Mouse (Mus musculus): ENCODE data around the gene Plekhm1.
A peak's percentile ranks its signal among the peaks of the same experiment; 100 is the strongest.
"Not testable (repeated sequence)": the region's sequence is repeated elsewhere in the genome, so short reads cannot be mapped to it uniquely, and the experiment has no call there.

The Plekhm1 gene

DNA sequence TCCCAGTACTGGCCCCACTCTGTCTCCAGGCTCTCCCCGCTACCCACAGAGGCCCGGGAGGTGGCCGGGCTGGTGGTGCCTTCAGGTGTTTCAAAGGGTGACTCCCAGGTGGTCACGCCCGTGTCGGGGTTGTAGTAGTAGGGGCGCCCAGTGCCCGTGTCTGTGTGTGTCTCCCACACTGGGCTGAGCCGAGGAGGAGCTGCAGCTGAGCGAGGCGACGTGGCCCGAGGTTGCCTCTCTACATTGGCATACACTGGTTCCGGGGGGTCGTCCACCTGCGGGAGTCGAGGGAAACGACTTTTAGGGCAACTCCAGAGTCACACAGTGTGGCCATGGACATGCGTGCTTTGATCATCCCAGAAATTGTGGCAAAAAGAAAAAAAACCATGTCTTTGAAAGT is 72.4 kb downstream of the Plekhm1 start:
- DNase-seq (ENCODE audit: low spot score in 2 of 2): no peak

DNA sequence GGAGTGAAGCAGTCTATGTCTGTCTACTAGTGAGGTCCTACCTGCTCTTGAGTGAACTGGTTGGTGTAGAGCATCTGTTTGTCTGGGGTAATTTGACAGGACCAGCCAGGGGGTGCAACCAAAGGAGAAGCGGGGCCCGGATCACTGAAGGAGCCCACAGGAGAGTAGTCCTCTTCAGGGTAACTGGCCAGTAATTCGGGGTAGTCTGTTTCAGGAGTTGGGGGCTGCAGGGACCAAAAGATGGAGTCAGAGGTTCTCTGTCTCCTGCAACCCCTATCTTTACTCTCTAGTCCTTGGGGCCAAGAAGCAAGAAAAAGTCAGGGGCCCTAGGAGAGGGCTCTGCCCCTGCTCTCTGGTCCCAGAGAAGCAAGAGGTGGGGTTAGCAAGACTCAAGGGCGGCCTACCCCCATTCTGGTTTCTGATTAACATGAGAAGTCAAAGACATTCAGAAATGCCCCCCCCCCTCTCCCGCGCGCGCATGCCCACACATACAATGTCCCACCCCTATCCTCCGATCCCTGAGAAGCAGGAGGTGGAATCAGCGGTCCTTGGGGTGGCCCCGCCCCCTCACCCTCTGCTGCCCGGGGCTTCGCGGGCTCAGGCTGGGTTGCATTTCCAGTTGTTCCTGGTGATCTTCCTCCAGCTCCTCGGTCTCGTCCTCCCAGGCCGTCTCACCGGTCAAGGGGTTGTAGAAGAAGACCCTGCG is 72.9 kb downstream of the Plekhm1 start:
- DNase-seq (ENCODE audit: low spot score in 2 of 2): no peak

DNA sequence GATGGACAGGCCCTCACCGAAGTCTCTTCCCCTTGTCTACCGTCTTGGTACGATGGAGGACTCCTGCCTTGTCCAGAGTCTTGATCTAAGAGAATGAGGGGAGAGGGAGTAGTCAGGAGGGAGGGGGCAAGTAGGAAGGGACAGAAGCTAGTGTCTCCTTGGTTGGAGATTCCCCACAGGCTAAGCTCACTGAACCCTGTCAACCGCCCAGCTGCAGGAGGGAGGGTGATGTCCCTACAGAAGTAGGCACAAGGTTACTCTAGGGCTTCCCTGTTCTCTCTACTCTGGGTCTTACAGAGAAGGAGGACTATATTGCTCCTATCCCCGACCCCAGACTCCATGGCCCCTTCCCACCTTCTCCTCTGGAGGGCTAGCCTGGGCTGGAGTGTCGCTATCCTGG is 73.8 kb downstream of the Plekhm1 start:
- DNase-seq (ENCODE audit: low spot score in 2 of 2): no peak

DNA sequence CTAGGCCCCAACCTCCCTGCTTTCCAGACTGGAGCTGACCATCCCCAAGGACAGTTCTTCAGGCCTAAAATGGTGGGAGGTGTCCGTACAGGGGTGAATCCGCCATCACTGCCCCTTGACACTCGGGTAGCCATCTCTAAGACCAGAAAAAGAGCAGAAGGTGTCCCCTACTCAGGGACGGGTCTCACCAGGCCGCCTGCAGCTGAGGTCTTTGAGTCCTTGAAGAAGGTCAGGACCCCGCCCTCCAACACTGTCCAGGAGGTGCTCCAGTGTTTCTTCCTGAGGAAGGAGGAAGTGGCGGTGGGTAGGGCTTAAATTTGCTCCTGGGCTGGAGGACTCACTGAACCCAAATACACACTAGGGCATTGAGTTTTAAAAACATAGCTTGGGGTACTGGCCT is 74.4 kb downstream of the Plekhm1 start:
- DNase-seq (ENCODE audit: low spot score in 2 of 2): no peak

DNA sequence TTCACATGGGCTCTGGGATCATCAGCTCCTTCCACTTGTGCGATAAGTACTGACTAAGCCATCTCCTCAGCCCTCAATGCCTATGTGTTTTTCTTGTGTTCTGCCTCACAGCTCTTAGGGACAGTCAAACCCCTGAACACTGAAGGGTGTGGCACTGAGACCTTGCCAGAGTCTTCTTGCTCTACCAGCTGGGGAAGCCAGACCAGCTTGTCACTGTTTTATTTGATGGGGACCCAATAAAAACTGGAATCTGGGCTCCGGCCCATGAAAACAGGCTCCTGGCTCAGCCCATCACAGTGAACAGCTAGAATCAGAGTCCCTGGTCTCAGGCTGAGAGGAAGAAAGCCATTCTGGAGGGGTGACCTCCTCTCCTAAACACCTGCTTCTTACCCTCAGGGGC is 75.3 kb downstream of the Plekhm1 start:
- no peak for DNase-seq (ENCODE audit: low spot score in 2 of 2)

DNA sequence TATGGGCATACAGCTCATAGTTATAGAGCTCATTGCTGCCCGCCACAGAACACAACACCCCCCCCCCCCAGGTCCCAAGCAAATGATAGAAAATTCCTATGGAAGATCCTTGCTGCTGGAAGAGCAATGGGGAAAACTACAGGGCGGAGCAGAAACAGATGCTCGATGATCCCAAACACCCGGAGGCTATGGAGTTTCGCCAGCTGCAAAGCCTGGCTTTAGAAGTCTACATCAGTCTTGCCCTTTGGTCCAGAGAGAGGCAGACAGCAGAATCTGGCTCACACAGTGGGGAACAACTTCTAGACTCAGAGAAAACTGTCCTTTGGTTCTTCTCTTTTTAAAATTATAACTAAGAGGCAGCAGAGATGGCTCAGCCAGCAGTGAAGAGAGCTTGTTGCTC is 76.9 kb downstream of the Plekhm1 start:
- no peak for DNase-seq (ENCODE audit: low spot score in 2 of 2)

DNA sequence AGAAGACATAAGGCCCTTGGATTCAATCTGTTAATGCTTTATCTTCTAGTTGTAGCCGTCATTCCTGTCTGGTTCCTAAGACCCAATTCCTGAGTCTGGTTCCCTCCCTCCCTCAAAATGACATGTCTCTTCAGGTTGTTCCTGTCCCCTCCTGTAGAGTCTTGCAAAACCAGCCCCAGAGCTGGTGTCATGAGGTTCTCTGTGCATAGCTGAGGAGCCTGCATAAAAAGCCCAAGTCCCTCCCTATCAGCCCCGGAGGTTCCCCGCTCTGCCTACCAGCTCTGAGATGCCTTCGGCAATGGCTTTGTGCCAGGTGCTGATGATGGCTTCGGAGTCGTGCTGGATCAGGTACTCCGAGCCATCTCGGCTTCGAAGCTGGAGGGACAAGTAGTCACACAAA is 77.6 kb downstream of the Plekhm1 start:
- DNase-seq (ENCODE audit: low spot score in 2 of 2): no peak

DNA sequence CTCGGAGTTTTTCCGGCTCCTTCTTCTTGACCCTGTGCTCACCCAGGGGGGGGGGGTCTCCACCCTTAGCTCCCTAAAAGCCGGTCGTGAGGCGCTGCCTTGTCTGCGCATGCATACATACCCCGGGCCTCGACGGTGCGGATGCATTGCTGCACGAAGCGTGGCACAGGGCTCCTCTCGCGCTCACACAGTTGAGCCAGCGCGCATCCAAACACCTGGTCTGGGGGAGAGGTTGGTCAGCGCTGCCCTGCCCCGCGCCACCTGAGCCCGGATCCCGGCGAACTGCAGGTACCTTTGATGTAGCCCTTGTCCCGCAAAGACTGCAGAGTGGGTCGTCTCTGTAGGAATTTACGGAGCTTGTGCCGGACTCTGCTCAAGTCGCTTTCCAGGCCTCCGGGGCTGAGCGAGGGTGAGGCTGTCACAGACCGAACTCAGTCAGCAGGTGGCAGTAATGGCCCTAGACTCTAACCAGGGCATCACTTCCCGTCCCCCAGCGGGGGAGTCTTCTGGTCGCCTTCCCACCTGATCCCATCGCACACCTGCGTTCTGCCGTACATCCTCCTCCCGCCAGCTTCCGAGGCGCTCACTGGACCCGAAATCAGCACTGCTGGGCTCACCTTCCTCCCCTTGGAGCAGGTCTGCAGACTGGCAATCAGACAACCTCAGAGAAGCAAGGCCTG is 78.6 kb downstream of the Plekhm1 start:
- peak; percentile 56 to 59 for DNase-seq (ENCODE audit: low spot score in 2 of 2)

DNA sequence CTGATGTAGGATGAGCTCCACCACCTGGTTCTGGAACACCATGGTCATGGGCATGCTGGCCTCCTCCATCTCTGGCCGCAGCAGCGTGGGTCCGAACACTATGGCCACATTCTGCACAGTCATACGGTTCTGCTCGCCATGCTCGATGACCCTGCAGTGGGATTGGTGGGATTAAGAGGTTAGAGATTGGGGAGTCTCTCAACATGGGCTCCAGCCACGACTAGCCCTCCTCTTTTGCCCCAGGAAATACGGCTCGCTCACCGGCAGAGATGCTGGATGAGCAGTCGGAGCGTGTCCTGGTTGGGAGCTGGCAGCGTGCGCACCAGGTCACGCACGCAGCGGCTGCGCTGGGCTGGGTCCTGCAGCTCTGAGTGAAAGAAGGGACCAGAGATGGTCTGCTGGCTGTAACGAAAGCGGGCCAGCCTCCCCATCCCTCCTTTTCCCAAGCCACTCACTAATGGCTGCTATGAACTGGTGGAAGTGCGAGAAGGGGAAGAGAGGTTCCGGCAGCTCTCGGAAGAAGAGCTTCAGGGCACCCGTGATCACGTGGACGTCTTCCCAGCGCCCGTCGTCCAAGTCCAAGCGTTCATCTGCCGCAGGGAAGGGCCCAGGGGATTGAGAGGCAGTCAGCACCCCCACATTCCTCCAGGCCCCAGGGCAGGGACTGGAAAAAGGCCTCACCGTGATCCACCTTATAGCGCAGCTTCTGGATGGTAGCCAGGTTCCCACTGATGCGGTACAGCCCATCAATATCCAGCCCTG is 79.4 kb downstream of the Plekhm1 start:
- DNase-seq (ENCODE audit: low spot score in 2 of 2): no peak

DNA sequence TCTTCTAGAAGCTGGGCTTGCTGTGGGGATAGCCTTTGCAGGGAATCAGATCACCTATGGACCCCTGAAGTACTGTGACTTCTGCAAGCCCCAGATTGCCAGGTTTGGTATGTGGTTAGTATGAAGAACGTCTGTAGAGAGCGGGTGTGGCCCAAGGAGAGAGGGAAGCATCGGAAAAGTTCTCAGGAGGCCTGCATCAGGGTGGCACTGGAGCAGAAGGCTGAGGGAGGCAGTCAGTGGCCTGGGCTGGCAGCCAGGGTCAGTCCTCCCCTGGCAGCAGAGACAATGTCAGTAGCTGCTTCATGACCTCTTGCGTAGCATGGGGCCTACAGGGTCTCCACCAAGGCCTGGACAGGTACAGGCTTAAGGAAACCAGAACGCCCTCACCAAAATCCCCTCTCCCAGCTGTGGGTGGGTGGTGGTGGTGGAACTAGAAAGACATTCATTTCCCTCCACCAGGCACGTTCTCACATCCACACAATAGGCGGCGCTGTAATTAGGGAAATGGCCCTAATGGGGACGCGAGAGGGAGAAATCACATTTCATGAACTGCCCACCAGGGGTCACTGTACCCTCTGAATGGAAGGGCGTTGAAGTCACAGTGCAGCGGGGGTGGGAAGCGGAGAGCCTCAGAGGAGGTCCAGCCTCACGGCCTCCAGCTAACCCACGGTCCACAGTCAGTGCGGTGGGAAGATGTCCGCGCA is 80.1 kb downstream of the Plekhm1 start:
- peak; percentile 82 to 84 for DNase-seq (ENCODE audit: low spot score in 2 of 2)

DNA sequence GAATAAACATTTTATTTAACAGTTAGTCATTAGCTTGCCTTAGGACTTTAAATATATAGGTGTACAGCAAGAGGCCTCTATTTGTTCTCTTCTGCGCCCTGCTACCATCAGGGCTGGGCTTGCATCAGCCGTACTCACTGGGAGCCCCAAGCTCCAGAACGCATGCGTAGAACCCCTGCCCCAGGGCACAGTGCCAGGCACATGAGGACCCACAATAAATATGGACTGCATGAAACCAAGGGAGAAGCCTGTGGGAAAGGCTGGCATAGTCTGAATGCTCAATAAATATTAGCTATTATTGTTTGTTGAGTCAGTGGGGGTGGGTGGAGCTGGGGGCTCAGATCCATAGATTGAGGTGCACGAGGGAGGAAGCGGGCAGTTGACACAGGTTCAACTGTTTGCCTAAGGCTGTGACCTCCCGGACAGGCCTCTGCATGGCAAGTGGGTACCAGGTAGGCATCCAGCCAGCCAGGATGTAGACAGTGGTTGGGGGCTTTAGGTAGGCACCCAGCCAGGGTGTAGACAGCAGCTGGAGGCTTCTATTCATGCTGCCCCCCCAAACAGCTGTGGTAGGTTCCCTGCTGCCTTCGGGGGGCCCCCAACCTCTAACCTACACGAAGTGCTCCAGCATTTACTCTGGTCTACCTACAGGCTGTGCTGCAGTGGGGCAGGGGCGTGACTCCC is 80.8 kb downstream of the Plekhm1 start:
- DNase-seq (ENCODE audit: low spot score in 2 of 2): no peak

DNA sequence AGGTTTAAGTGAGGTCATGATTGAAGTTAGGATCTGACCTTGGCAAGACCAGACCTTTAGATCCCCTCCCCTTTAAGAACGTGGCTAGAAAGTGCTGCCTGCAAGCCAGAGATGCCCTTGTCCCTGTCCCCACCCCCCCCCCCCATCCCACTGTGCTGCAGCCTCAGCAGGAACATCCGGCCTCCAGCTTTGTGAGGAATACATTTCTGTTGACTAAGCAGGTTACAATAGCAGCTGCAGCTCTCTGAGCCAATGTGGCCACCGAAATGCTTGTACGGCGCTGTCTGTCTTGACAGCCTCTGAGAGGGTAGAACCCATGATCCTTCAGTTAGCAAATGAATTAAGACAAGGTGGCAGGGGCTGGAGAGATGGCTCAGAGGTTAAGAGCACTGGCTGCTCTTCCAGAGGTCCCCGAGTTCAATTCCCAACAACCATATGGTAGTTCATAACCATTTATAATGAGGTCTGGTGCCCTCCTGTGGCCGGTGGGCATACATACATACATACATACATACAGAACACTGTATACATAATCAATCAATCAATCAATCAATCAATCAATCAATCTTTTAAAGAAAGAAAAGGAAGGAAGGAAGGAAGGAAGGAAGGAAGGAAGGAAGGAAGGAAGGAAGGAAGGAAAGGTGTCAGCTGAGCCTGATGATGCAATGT is 81.7 kb downstream of the Plekhm1 start:
- DNase-seq (ENCODE audit: low spot score in 2 of 2): no peak

DNA sequence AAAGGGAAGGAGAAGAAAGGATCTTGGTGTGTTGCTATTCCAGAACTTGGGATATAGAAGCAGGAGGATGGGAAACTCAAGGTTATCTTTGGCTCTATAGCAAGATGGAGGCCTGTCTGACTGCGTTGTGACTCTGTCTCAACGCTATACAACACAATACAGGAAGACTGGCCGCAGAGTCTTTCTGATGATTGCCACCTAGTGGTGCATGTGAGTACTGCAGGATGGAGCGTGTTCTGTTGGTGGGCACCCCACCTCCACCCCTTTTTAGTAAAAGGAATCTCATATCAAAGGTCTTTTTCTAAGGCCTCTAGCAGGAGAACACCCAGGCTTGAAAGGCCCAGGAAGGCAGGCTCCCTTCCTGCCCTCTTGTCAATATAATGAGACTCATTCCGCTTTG is 85.5 kb downstream of the Plekhm1 start:
- peak; percentile 79 to 88 for DNase-seq (ENCODE audit: low spot score in 2 of 2)

DNA sequence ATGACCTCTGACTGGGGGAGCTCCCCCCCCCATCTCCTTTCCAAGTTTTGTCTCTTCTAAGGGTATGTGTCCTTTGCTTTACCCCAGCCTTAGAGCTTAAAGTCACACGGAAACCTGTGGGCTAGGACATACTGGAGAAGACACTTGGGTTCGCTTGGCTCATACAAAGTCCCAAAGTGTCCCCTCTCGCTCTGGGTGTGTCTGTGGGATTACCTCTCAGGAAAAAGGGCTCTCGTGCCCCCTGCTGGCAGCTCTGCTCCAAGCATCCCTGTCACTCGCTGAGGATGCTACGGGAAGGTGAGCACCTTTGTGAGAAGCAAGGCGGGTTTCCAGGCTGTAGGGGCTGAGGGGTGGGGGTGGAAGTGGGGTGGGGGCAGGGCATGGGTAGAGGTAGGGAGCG is 87.3 kb downstream of the Plekhm1 start:
- peak; percentile 68 to 82 for DNase-seq (ENCODE audit: low spot score in 2 of 2)

DNA sequence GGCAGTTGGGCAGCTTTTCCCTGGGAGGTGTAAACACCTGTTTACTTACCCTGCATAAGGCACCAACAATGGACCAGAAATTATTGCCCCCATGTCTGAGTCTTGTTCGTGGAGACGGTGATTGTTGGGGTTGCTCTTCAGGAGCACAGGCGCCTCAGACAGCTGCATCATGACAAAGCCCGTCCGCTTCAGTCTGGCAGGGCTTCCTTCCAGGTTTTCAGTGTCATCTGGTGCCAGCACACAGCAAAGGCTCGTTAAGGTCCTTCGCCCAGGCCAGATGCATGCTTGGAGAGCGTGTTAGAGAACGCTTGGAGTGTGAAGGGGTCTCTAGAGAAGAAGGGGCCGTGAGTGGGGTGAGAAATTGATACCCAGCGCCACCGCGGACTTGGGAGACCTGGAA is 87.8 kb downstream of the Plekhm1 start:
- no peak for DNase-seq (ENCODE audit: low spot score in 2 of 2)

DNA sequence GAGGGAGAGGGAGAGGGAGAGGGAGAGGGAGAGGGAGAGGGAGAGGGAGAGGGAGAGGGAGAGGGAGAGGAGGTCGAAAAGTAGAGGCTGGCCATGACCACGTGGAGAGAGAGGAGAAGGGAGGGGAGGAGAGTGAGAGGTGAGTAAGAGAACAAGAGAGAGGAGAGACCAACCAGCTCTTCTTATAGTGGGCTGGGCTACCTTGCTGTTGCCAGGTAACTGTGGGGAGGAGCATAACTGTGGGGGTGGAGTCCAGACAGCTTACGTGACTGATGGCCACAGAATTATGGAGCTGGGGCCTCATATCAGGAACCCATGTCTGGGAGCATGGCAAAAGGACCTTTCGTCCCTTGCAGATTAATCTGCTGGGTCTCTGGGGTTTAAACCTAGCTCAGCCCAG is 89.7 kb downstream of the Plekhm1 start:
- DNase-seq (ENCODE audit: low spot score in 2 of 2): not testable (repeated sequence)

DNA sequence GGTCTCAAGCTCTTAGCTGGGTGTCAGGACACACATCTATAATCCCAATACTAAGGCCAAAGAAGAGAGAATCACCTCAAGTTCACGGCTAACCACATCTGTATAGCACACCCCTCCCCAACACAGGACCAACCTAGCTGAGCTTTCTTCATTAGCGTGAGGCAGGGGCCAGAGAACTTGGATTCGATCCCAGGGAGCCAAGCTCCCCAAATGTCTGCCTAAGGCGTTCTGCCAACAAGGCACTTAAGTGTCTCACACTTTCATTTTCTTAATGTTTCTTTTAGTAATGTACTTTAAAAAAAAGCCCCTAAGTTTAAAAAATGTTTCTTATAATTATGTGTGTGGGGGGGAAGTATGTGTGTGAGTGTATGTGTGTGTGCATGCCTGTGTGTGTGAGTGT is 91.8 kb downstream of the Plekhm1 start:
- no peak for DNase-seq (ENCODE audit: low spot score in 2 of 2)

DNA sequence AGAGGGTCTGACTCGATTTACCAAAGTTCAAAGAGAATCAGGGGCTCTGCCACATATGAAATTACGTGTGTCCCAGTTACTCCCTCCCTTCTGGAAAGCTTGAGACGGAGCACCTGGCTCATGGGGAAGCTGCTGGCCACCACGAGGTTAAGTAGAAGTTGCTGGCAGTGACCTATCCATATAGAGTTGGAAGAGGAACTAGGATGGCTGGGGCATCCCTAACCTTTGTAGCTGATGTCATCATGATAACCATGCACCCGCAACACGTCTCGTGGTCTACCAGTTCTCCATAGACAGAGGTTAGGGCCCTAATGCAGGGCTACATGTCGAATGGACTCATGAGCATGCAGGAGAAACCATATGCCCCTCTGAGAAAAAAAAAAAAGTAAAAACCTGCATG is 92.3 kb downstream of the Plekhm1 start:
- DNase-seq (ENCODE audit: low spot score in 2 of 2): no peak

DNA sequence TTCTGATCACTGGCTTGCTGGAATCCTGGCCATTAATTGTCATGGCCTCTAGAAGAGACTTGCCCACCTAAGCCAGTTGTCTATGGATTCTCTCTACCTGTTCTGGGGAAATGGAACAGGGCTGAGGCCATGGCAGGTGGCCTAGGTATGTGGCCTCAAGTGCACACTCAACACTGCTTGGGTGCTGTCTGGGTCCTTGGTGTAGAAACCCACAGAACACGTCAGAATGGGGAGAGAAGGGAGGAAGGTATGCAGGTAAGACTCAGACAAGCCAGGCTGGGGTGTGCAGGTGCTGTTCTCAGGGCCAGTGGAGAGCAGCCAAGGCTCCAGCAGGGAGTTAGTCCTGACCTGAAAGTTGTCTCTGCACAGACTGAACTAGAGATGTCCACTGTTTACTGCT is 94.4 kb downstream of the Plekhm1 start:
- DNase-seq (ENCODE audit: low spot score in 2 of 2): no peak

DNA sequence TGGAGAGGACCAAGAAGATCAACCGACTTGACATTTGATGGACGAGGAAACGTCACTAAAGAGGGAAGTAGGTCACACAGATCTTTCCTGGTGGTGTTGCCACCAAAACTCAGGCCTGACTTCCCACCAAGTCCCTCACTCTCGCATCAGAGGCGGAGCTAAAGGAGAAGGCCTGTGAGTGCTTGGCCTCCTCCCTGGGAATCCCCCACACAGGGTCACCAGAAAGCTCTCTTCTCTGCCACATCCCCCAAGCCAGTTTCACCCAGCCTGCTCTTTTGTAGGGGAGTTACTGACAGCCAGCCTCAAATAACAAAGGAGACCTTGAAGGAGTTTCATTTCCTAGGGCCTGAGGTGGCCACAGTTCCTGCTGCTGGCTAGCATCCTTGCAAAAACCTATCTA is 97.1 kb downstream of the Plekhm1 start:
- no peak for DNase-seq (ENCODE audit: low spot score in 2 of 2)

DNA sequence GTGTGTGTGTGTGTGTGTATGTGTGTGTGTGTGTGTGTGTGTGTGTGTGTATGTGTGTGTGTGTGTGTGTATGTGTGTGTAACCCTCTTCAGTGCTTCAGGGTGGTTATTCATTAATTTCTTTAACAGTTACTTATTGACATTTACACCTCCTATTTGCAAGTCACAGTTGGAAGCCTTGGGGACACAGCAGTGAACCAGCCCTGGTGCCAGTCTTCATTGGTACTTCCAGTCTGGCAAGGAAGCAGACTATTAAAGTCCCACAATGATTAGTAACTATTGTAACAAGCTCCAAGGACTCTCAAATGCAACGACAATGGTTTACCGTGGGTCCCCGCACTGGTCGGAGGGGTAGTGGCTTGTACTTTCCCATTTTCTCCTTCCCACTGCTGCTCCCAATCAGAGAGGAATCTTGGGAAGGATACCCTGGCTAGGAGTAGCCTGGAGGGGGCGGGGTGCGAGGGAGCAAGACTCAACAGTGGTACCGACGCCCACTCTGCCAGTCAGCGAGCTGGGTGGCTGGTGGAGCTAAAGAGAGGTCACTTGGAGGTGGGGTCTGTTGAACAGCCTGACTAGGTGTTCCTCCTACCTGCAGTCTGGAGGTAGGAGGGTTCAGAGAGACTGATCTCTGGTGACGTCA is 97.6 kb downstream of the Plekhm1 start:
- DNase-seq (ENCODE audit: low spot score in 2 of 2): no peak

Data from right cerebral cortex, postnatal 10 days (tissue).